Mouse (Mus musculus) CD8-positive naive resting alpha-beta T cell, adult 57 days (primary cell): ENCODE data around the gene Eif2a. TPM values are rescaled to one million over a fixed set of nuclear protein-coding genes. Genes with fewer than 3 reads are reported as not detected.

Experiments
- total RNA-seq: library from RNA; stranded (reverse); gene quantifications from one replicate; pipeline ENCODE4 v1.2.4, GENCODE M21; 2023

Eif2a gene
- total RNA-seq: 68.6 TPM

DNA sequence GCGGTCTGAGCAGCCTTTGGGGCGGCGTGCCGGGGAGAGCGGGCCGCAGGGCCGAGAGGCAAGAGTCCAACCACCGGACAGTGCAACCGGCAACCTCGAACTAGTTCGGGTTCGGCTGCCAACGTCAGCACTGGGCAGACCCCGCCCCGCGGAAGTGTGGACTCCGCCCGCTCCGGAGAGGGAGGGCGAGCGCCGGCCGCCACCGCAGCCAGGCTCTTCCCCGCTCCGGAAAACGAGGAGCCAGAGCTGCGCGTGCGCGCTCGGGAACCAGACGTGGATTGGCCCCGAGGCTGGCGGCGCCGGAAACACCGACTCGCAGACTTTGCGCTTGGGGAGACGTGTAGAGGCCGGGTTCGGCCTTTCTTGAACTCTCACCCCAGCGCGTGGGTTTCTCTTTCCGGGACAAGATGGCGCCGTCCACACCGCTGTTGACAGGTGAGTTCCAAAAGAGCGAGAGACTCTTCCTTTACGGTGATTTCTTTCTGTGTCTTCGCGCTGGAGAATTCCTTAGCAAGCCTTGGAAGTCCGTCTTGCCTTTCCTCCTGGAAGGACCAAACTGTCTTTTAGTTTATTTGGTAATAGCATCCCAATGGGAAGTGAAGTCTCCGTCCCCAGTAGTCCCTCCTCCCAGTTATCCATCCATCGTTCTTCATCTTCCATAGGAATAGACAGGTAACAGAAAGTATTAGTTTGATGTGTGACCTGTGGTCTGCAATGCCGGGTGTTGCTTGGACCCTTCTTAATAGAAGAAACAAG, at the start of gene Eif2a, which contains the start of gene Serp1:
Gene Eif2a, plus strand, starts transcription at position 170 of the 756 bp plus-strand sequence.
Gene Serp1, minus strand, starts transcription at position 241 of the 756 bp plus-strand sequence.

DNA sequence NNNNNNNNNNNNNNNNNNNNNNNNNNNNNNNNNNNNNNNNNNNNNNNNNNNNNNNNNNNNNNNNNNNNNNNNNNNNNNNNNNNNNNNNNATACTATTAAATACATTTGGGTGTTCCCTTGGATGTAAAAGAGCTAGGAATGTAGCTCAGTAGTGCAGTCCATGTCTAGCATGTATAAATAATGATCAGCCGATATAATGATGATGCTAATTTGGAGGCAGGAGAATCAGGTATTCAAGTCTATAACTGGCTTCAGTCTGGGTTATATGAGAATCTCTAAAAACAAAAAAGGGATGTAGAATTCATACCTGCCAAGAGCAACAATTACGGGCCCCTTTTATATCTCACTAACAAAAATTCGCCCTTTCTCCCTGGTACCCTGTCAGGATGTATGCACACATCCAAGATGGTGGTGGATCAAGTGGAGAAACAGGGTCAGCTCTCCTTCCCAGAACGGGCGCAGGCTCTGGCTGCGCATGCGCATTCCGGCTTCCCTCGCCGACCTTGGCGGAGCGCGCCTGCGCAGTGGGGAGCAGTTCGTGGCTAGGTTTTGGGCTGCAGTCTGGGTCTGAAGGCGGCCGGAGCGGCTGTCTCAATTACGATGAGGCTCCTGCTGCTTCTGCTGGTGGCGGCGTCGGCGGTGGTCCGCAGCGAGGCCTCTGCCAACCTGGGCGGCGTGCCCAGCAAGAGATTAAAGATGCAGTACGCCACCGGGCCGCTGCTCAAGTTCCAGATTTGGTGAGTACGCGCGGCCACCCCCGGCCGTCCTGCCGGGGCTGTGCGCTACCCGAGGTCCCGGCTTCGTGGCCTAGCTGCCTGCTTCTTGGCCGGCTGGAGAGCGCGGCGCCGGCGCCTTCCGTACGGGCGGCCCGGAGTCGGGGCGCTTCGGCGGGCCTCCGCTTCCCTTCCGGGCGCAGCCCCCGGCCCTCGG, 50.8 kb downstream of the Eif2a start, which contains the start of gene Selenot:
Gene Selenot, plus strand, starts transcription at position 500 of the 930 bp plus-strand sequence.

Other genes with a start within 250 kb of the Eif2a start
- gene Tsc22d2, start 111.1 kb upstream of the Eif2a start, total RNA-seq: 52.2 TPM
- gene Serp1, start 71 bp downstream of the Eif2a start, total RNA-seq: 59.3 TPM
- gene Selenot, start 50.8 kb downstream of the Eif2a start, total RNA-seq: 147 TPM
- not detected for gene Erich6, start 111.4 kb downstream of the Eif2a start, total RNA-seq
- 54.2 TPM for gene Siah2, start 166.6 kb downstream of the Eif2a start, total RNA-seq